Mouse (Mus musculus) forebrain, embryonic 10.5 days (tissue): ENCODE data around the gene Hs3st3a1. TPM values are rescaled to one million over a fixed set of nuclear protein-coding genes. Genes with fewer than 3 reads are reported as not detected.

Source experiments
- DNase-seq: peaks from one replicate; pipeline ENCODE4 v3.0.0-alpha.2; 2017; ENCODE audit warnings: low spot score; ENCODE audit errors: extremely low spot score
- H3K27ac ChIP-seq: fragments of 300-500 bp; sonication (generic); 2 replicates; pipeline ENCODE4 v1.5.1; 2016; ENCODE audit warnings: mild to moderate bottlenecking
- H3K27me3 ChIP-seq: fragments of 300-500 bp; sonication (generic); 2 replicates; pipeline ENCODE4 v1.6.1; 2016; ENCODE audit warnings: mild to moderate bottlenecking; ENCODE audit not compliant: poor library complexity, severe bottlenecking
- H3K36me3 ChIP-seq: fragments of 300-500 bp; sonication (generic); replicated peaks from 2 replicates; pipeline ENCODE4 v1.6.1; 2016; ENCODE audit warnings: mild to moderate bottlenecking, moderate library complexity
- H3K4me1 ChIP-seq: fragments of 300-500 bp; sonication (generic); 2 replicates; pipeline ENCODE4 v1.6.1; 2016
- H3K4me3 ChIP-seq: fragments of 300-500 bp; sonication (generic); 2 replicates; pipeline ENCODE4 v1.5.1; 2016; ENCODE audit warnings: mild to moderate bottlenecking, moderate library complexity
- H3K9me3 ChIP-seq: fragments of 300-500 bp; sonication (generic); 2 replicates; pipeline ENCODE4 v1.6.1; 2016; ENCODE audit warnings: mild to moderate bottlenecking, moderate library complexity
- WGBS: fragments of 180-500 bp; shearing (Covaris S2); methylation state at CpG from one replicate; pipeline ENCODE4 v1.1.7; 2016; 5-methylcytosine and 5-hydroxymethylcytosine counted together
- polyA plus RNA-seq: library from polyadenylated mRNA; unstranded; fragments of >200 nt; fragmentation: Nextera tagmentation; extraction: Ambion mirVana; gene quantifications from 2 replicates; pipeline ENCODE4 v1.2.1, GENCODE M21; 2016

The Hs3st3a1 gene
- polyA plus RNA-seq, 1 experiment from 2014 or later, result 0.72 TPM

DNA sequence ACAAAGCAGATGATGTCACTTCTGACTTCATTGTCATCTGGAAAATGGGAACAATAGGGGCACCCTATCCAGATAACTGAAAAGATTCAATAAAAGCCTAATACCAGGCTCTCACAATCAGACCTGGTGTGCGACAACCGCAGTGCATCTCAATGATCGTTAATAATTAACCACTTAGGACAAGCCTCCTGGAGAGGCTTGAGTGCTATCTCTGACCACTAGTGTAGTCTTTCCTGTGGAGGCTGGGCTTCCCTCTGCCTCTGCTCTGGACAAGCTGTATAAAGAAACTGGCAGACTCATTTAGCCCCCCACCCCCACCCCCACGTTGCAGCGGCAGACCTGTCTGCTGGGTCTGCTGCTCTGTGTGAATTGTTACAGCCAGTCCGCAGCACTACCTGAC, 107.2 kb downstream of the Hs3st3a1 start:
- DNase-seq, result no peak
- H3K36me3 ChIP-seq, result no peaks in the 10 kb centered on the region
- no peaks in the 10 kb centered on the region for H3K9me3 ChIP-seq
- H3K4me3 ChIP-seq, result no peak overlapping the region
- peaks cover 11% of the 10 kb centered on the region for H3K4me1 ChIP-seq
- WGBS, result 75% methylated on average over 6 of the region's 6 CpGs
- H3K27me3 ChIP-seq, result no peaks in the 10 kb centered on the region; the same call in 1 of the 2 replicates
- H3K27ac ChIP-seq, result no peak overlapping the region

DNA sequence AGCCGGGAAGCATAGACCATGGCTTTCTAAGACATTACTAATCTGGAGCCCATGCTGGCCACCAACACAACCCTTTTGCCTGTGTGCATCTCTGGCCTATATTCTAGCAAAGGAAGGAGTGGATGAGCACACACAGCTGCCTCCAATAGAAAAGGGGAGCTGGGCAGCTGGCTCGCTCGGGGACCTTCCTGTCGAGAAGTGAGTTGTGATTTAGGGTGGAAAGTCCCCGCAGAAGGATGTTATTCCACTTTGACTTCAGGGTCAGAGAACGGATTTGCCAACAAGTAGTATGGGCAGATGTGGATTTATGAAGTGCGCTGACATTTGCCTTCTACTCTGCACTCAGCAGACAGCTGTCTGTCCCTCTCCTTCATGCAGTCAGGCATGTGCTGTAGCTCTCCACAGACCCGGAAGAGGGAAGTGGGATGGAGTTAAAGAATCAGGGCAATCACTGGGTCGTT, 108.1 kb downstream of the Hs3st3a1 start:
- H3K4me1 ChIP-seq, result peaks cover 11% of the 10 kb centered on the region
- H3K27ac ChIP-seq, result no peak overlapping the region
- 79% methylated on average over 9 of the region's 9 CpGs for WGBS
- H3K27me3 ChIP-seq, result no peaks in the 10 kb centered on the region; the same call in 1 of the 2 replicates
- H3K36me3 ChIP-seq, result no peaks in the 10 kb centered on the region
- H3K9me3 ChIP-seq, result no peaks in the 10 kb centered on the region
- H3K4me3 ChIP-seq, result no peak overlapping the region
- DNase-seq, result no peak

GRCm38 (mm10) chr11:64544236-64544635, 109.1 kb downstream of the Hs3st3a1 start:
- Histone ChIP-seq H3K36me3 (no peaks in the 10 kb centered on the region), H3K27me3 (no peaks in the 10 kb centered on the region; the same call in 1 of the 2 replicates), H3K27ac (no peak overlapping the region), H3K9me3 (no peaks in the 10 kb centered on the region), H3K4me1 (peaks cover 14% of the 10 kb centered on the region), H3K4me3 (no peak overlapping the region)
- DNase-seq, result no peak
- WGBS, result 91% methylated on average over 5 of the region's 5 CpGs

DNA sequence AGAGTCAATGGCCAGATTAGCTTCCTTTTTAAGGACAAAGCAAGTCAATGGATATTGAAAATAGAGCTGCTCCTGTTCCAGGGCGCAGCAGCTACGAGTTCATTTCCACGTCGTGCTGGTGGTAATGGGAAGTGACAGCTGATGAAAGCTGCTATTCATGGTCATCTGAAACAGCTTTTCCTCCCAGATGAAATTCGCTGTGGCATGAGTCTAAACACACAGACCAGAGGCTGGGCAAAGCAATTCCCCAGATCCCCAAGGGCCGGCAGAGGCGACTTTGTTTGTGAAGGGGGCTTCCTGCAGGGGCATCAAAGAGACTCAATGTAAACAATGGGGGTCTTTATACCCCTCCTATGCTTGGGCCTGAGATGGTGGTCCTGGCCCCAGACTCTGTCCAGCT, 114.2 kb downstream of the Hs3st3a1 start:
- 30% methylated on average over 7 of the region's 7 CpGs for WGBS
- peaks cover 17% of the 10 kb centered on the region for H3K4me1 ChIP-seq
- H3K27me3 ChIP-seq, result no peaks in the 10 kb centered on the region; the same call in 1 of the 2 replicates
- no peak for DNase-seq
- no peak overlapping the region for H3K4me3 ChIP-seq
- H3K36me3 ChIP-seq, result no peaks in the 10 kb centered on the region
- no peak overlapping the region; the same call in 1 of the 2 replicates for H3K27ac ChIP-seq
- H3K9me3 ChIP-seq, result no peaks in the 10 kb centered on the region

GRCm38 (mm10) chr11:64549955-64550354, 114.8 kb downstream of the Hs3st3a1 start:
- no peaks in the 10 kb centered on the region for H3K36me3 ChIP-seq
- H3K9me3 ChIP-seq, result no peaks in the 10 kb centered on the region
- no peak overlapping the region for H3K27ac ChIP-seq
- no peak for DNase-seq
- H3K27me3 ChIP-seq, result no peaks in the 10 kb centered on the region; the same call in 1 of the 2 replicates
- no peak overlapping the region for H3K4me3 ChIP-seq
- peaks cover 15% of the 10 kb centered on the region for H3K4me1 ChIP-seq
- 60% methylated on average over 8 of the region's 8 CpGs for WGBS

DNA sequence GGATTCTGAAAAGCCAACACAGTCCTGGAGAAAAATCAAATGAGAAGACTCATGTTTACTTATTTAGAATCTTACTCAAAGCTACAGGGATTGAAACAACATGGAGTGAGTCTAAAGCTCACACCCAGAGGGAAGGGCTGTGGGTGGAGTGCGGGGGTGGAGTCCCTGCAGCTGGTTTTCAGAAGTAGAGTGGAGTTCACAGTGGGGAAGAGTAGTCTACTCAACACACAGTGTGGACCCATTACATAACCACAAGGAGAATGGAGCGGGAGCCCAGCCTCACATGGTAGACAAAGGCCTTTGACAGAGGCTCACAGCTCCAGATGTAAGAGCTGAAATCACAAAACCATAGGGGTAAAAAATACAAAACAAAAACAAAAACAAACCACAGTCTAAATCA, 123.2 kb downstream of the Hs3st3a1 start:
- no peaks in the 10 kb centered on the region for H3K4me1 ChIP-seq
- H3K9me3 ChIP-seq, result no peaks in the 10 kb centered on the region
- 89% methylated on average over 2 of the region's 2 CpGs for WGBS
- no peak overlapping the region for H3K4me3 ChIP-seq
- H3K27me3 ChIP-seq, result no peaks in the 10 kb centered on the region
- H3K27ac ChIP-seq, result no peak overlapping the region
- H3K36me3 ChIP-seq, result no peaks in the 10 kb centered on the region
- DNase-seq, result no peak

GRCm38 (mm10) chr11:64559388-64559787, 124.3 kb downstream of the Hs3st3a1 start:
- H3K27ac ChIP-seq, result no peak overlapping the region
- no peaks in the 10 kb centered on the region for H3K27me3 ChIP-seq
- no peak for DNase-seq
- no peaks in the 10 kb centered on the region for H3K36me3 ChIP-seq
- 81% methylated on average over 1 of the region's 1 CpGs for WGBS
- H3K4me3 ChIP-seq, result no peak overlapping the region
- no peaks in the 10 kb centered on the region for H3K4me1 ChIP-seq
- H3K9me3 ChIP-seq, result no peaks in the 10 kb centered on the region

- H3K4me3 ChIP-seq, result no peak overlapping the region
- DNase-seq, result no peak
- no peaks in the 10 kb centered on the region for H3K36me3 ChIP-seq
- H3K9me3 ChIP-seq, result no peaks in the 10 kb centered on the region
- WGBS, result 66% methylated on average over 2 of the region's 2 CpGs
- H3K27ac ChIP-seq, result no peak overlapping the region
- H3K27me3 ChIP-seq, result no peaks in the 10 kb centered on the region
- no peaks in the 10 kb centered on the region for H3K4me1 ChIP-seq
These were observed 125.3 kb downstream of the Hs3st3a1 start for GRCm38 (mm10) chr11:64560471-64560870.

DNA sequence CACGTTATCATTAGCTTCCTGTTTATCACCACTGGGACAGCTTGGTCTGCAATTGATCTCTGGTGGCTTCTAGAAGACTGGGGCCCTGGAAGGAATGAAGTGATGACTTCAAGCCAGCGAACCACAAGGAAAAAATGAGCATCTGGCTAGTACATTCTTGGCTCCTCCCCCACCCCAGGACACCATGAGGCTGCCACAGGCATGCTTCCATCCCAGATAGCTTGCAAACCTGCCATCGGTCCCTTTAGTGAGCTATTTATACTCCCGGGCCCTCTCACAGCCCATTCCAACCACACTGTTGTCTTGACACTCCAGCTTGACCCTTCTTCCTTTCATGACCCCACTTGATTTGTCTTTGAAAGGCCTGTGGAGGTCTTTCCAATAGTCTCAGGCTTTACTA, 127.6 kb downstream of the Hs3st3a1 start:
- no peaks in the 10 kb centered on the region for H3K9me3 ChIP-seq
- no peak overlapping the region for H3K27ac ChIP-seq
- no peak for DNase-seq
- H3K4me1 ChIP-seq, result no peaks in the 10 kb centered on the region
- no peak overlapping the region for H3K4me3 ChIP-seq
- 71% methylated on average over 4 of the region's 4 CpGs for WGBS
- H3K27me3 ChIP-seq, result no peaks in the 10 kb centered on the region
- no peaks in the 10 kb centered on the region for H3K36me3 ChIP-seq

Other genes with a start within 250 kb of the Hs3st3a1 start
- 1.3 and 1.4 TPM in 2 replicates for gene F930015N05Rik, start 1.3 kb downstream of the Hs3st3a1 start, polyA plus RNA-seq